Mouse (Mus musculus) right cerebral cortex, postnatal 4 days (tissue): Measurements from ENCODE around the gene Tmem163.

ENCODE experiments used
- DNase-seq: peaks from one replicate; pipeline ENCODE4 v3.0.0-alpha.2; 2022

Tmem163 gene

DNA sequence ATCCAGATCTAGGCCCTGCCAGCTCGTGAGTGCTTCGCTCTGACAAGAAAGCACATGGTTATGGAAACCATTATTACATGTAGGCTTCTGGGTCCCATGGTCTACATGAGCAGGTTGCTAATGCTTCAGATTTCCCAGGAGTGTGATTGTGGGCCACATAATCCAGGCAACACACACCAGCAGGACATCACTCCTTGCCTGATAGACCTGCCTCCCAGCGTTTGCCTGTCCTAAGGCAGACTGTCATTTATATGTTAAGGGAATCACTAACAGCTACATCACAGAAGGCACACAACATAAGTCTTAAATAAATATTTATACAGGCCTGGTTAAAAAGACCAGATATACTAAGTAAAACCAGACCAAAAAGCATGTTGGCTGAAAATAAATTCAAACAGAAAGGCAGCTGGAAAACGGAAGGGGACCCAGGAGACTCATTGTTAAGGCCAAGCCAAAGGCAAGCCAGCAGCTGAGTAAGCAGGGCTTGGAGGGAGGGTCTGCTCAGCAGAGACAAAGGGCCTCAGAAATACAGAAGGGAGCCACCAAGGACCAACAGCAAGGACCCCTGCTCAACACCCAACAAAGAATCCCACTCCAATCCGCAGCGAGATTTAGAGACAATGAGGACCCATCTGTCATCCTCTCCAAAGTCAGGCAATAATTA is 123.4 kb downstream of the Tmem163 start:
- no peak for DNase-seq

DNA sequence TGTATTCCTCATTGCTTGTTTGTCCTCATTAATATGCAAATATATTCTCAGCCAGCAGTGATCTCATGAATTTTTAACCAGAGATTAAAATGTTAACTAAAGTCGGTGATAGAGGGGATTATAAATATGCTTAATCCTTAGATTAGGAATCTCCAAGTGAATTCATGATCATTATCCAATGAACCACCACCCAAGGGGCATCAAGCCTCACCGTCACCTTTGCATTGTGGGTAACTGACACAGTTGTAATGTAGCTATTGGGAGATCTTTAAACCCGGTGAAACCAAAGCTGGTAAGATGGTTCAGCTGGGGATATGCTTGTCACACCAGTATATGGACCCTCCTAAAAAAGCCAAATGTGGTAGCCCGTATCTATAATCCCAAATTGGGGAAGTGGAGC is 131.3 kb downstream of the Tmem163 start:
- no peak for DNase-seq

DNA sequence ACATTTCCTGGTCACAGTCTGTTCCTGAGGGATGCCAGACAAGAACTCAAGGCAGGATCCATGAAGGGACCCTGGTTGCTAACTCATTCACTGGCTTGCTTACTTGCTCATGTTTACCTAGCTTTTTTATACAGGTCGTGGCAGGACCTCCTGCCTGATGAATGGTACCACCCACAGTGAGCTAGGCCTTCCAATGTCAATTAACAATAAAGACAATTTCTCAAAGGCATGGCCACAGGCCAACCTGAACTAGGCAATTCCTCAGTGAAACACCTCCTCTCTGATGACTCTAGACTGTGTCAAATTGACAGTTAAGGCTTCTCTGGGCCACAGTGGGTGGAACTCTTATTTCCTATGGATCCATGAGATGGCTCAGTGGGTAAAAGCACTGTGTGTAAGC is 136.6 kb downstream of the Tmem163 start:
- DNase-seq: no peak

DNA sequence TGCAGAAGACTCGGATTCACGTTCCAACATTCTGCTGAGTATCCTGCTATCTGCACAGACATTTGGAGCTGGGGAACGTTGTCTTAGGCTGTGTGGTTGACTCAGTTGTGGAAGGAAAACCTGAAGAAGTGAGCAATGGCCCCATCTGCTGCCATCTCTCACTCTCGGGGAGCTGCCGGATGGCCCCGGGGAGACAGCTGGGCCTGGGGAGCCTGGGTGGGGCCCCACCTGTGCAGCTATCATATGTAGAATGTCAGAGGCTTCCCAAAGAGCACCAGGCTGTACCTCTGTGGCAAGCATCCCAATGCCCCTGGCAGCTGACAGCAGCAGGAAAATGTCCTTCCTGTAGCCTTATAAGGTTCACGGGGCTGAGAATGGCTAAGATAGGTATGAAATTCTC is 137.4 kb downstream of the Tmem163 start:
- no peak for DNase-seq

DNA sequence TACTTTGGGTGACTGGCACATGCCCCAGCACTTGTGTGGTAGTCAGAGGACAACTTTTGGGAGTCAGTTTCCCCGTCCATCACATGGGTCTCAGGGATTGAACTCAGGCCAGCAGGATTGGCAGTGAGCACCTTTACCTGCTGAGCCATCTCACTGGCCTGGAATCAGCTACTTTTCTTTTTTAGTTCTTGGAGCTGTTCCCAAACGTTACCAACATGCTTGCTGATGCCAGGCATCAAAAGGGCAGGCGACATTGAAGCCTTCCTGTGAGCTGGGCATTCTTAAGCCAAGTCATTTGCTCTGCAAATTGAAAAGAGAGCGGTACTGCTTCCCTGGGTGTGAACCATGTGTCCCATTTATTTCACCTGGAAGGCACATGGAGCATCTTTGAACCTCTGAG is 137.8 kb downstream of the Tmem163 start:
- DNase-seq: no peak

DNA sequence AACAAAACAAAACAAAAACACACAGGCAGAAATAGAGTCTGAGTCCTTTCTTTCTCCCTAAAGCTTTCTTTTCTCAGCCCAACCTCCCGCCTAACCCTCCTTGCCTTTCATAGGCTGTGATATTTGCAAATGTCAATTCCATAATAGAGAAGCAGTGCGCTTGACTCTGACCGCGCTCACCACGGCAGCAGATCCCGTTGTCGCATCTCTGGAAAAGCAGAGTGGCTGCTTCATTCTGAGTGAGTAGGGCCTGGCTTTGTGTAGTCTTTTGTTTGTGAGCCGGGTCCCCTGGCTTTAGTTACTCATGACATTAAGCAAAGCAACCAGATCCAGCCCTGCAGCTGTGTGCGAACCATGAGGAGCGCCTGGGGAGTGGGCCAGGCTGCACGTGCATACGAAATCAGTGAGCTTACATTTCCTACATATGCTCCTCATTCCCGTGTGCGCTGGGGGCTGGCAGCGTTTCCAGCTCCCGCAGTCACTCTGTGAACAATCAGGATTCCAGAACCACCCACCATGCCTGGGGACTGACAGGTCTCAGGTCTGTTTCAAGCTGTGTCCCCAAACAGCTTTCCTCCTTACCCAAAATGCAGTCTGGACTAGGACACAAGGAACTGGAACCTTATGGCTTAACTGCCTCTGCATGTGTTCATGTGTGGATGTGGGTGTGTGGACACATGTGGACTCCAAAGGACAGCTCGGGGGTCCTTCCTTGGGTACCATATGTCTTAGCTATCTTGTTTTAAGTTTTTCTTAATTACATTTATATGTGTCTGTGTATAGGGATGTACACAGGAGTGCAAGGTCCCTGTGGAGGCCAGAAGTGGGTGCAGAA is 141.9 kb downstream of the Tmem163 start:
- peak; percentile 41 for DNase-seq

DNA sequence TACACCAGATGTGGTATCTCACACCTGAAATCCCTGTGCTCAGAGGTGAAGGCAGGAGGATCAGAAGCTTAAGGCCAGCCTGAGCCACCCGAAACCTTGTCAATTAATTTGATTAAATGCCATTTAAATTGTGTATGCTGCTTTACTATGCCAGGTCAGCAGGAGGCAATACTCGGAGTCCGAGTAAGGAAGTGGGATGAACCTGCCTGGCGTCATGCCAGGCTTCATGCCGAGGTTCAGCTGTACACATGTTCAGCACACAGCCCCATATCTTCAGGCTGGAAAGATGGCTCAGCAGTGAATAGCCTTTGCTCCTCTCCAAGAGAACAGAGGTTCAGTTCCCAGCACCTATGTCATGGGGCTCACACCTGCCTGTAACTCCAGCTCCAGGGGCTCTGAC is 142.9 kb downstream of the Tmem163 start:
- no peak for DNase-seq

DNA sequence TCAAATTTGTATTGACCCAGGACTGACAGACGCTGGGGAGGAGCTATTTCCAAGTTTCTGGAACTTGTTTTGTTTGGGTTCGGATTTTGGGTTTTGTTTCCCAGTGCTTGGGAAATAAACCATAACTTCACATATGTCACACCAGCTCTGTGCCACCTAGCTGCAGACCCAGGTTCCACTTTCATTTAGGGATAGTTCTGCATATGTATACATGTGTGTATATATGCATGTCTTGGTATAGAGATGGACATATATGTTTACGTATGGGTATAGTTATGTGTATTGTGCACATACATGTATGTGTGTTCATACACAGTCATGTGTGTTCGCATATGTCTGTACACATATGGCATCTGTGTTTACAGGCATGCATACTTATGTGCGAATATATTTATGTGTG is 147.6 kb downstream of the Tmem163 start:
- DNase-seq: no peak

DNA sequence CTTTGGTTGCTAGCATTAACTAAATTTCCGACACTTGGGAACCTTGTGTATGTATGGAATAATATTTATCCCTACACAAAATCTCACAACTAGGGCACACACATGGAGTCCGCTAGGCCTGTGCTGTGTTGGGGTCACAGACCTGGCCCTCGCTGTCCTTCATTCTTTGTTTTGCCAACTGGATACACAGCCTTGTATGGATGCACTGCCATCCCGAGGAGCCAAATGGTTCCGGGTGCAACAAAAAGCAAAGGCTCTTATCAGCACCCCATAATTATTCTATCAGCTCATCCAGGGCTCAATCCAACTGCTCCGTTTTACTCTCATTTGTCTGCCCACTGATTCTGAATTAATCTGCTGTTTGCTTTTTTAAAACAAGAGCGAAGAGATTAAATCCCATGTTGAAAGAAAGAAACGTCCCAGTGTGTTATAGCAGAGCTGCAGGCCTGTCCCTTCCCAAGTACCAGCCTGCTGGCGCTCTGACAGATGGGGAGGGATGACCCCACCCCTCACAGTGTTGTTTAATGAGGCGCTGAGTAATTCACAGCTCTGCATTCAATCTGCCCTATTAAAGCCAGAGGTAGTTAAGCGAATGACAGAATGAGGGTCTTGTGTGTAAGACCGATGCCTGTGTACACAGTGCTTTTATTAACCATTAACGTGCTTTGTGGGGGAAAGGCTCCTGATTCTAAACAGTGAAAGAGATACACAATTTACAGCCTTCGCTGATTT is 148.3 kb downstream of the Tmem163 start:
- DNase-seq: peak; percentile 38

DNA sequence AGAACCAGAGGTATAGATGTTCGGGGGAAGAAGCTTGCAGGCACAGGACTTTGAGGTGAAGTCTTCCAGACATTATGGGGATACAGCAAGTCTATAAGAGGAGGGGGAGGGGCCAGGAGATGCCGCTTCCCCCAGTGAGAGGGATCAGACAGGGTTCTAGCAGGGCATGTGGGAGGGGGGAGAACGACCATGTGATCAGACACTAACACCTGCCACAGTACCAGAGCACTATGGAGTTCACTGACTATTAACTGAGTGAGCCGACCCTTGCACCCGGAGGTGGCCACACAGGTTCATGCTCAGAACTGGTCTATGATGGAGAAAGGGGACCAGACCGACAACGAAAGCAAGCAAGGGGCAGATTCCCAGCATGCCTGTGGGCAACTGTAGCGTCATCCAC is 156.0 kb downstream of the Tmem163 start:
- no peak for DNase-seq

DNA sequence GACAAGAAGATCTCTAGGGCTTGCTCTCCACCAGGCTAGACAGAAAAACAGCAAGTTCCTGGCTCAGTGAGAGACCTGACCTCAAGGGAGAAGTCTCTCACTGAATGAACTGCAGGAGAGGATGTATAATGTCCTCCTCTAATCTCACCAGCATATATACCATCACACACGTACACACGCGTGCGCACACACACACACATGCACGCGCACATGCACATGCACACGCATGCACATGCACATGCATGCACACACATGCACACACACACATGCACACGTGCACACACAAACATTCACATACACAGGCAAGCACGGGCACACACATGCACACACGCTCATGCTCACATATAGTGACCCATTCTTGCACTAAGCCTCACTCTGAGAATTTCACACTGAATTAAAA is 164.5 kb downstream of the Tmem163 start:
- no peak for DNase-seq

DNA sequence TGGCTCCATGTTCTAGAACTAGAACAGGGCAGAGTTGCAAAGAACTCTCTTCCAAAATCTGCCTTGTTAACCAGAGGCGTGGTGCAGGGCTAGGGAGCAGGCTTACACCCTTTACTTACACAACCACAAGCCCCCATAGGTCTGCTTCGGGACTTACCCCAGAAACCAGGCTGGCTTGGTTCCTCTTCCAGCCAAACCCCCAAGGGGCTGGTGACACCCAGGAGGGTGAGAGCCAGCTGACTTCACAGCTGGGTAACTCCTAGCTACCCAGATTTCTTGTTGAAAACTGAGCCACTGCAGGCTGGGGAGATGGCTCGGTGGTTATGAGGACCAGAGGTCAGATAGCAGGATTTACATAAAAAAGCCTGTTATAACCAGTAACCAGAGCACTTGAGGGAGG is 164.9 kb downstream of the Tmem163 start:
- DNase-seq: no peak

DNA sequence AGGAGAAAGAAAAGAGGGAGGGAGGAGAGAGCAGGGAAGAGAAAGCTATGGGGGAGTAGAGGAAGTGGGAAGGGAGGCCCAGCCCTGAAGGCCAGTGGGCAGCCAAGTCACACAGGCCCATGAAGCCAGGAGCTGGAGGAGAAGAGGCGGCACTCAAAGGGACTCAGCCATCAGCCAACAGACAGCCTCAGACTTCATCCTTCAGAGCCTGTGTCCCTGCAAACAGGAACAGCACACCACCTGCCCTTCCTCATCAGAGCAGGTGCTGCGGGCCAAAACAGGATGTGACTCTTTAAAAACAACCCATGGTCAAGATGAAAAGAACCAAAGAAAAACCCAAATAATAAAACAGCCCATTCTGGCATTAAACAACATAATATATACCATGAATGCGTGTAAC is 165.7 kb downstream of the Tmem163 start:
- DNase-seq: no peak

DNA sequence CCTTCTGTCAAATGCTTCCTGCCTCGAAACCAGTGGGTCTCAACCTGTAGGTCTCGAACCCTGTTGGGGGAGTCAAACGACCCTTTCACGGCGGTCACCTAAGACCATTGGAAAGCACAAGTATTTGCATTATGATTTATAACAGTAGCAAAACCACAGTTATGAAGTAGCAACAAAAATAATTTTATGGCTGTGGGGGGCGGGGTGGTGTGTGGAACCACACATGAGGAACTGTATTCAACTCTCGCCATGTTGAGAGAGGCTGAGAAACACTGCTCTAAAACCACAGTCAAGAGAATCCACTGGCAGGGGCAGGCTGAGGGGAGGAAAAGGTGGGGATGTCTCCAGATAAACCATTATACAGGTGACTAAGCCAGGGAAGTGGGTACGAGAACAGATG is 166.2 kb downstream of the Tmem163 start:
- no peak for DNase-seq

DNA sequence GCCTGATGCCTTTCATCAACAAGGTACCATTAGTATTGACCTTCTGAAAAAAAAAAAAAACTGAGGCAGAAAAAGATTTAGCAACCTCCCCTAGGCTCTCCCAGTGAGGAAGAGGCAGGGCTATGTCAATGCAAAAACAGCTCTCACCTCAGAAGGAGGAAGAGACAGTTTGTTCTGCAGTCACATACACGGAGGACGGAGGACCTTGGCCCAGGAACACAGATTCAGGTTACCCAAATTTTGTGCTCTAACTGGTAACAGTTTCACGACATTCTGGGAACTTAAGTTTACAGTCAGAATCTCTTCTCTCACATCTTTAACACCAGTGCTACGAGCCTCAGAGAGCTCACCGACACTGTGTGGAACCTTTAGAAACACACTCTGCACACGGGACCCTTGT is 166.6 kb downstream of the Tmem163 start:
- no peak for DNase-seq

DNA sequence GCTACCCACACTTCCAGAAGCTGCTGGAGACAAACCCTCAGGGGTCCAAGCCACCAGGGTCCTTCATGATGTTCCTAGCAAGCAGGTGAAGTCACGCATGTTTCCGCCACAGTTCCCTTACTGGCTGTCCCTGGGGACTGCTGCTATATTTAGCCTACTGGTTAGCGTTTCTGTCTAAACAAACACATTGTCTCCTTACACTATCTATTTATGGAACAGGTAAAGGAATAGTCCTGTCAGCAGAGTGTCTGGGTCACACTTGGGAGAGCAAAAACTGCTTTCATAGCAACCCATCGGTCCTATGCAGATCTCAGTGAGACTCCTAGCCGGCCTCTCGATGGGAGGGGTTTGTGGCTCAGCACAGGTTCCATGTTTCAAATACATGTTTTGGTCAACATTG is 168.0 kb downstream of the Tmem163 start:
- no peak for DNase-seq

DNA sequence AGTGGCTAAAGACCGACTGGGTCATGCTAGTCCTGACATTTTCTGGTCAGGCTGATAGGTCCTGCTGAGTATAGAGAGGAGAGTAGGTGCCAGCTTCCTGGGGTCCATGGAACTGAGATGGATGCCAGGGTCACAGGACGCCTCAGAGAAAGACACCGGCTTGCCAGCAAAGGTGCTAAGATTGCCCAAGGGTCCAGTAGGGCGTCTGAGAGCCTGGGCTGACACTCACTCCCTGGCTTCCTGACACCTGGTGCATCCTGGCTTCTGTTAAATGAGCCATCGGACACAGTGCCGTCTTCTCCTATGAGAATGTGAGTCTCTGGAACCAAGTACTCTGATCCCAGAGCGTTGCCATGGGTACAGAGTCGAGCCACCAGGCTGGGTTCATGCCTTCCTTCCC is 170.4 kb downstream of the Tmem163 start:
- no peak for DNase-seq

DNA sequence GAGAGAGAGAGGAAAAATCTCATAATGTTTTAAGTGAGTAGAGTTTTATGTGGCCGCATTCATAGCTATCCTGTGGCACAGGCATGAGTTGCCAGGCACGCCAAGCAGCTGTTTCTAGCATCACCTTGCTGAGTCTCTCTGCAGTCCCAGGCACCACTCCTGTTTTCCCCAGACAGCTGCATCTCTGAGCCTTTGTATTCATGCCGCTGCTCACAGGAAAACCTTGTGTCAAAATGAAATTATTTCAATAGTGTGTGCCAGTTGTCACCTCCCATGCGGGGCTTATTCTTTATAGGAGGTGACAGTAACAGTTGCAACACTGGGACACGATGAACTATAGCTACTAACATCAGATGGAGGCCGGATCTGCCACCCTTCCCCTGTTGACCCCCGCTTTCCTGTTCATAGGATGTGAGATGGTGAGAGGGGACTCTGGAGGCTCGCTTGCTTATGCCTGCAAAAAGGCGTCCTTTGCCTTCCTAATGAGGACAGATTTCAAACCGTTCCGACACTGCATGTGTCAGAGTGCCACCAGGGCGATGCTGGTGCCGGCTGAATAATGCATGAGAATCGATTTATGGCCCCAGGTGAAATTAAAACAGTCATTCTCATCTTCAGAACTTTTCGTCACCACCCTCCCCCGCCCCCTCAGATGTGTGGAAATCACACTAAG is 171.1 kb downstream of the Tmem163 start:
- DNase-seq: no peak

DNA sequence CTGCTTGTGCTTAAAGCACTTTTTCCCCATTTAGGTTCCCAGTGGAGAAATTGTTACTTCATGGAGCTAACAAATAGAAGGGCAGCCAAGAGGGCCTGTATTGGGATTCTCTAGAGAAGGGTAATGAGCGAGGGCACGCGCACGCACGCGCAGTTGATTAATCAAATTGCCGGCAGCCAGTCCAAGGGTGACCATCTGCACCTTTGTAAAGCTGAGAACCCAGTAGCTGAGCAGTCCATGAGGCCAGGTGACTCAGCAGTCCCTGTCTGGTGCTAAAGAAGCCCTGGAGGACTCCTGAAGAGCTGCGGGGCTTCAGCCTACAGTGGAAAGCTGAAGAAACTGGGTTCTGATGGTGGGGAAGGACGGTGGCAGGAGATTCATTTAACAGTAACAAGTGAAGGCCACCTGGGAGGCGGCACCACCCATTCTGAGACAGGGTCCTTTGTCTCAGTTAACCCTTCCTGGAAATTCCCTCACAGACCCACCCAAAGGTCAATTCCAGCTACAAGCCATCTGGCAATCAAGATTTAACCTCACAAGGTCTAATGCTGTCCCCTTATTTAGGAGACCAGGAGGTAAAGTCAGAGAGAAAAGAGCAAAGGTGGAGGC is 172.2 kb downstream of the Tmem163 start:
- no peak for DNase-seq

DNA sequence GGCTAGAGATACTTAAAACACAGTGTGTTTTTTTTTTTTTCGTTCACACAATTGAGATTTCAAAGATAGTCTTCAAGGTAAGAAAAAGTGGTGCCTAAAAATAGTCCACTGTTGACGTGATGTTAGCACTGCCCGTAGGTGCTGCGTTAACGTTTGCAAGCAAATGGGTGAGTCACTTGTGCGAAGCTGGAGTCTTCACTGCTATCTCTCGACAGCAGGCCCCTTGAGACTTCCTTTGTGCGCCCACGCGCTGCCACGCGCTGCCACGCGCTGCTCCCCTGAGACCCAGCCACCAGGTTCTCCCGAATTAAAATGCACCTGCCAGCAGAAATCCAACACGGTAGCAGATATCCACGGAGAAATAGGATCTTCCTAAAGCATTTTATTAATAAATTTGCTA is 178.6 kb downstream of the Tmem163 start:
- no peak for DNase-seq

DNA sequence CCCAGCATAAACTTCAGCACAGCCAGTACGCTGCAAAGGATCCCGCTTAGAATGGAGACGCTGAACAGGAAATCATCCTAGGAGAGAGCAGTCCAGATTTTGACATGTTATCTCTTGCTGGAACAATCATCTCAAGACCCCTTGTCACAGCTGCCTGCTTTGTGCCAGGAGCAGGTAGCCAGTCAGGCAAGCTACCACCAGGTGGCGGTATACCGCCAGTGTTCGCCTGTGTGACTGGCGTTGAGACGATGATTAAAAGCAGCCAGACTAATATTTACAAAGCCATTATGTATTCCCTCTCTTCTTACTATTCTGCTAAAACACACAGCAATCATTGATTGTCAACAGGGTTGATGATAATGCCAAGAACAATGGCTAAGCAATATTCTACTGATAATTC is 179.1 kb downstream of the Tmem163 start:
- DNase-seq: peak; percentile 93

DNA sequence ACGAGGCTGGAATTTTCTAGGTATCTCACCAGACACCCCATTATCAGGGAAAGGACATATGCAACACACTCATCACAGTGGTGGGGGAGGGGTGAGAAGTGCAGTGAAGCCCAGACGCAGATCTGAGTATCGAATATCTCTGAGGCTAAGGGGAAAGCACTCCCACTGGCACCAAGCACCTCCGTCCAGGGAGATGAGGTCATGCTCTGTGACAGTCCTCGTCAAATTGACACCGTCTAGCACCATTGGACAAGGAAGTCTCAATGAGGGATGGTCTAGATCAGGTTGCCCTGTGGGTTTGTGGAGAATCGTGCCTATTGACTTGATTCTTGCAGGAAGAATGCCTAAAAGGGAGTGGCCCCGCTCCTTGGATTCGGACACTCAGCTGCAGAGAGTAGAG is 180.6 kb downstream of the Tmem163 start:
- DNase-seq: no peak
